Mouse (Mus musculus) liver, embryonic 13.5 days (tissue): ENCODE measurements around the gene Acoxl. TPM values are rescaled to one million over a fixed set of nuclear protein-coding genes. Genes with fewer than 3 reads are reported as not detected.

Experiments used
- ATAC-seq: fragments of 200-750 bp; cut with Nextera tagmentation; 2 replicates; pipeline ENCODE4 v1.8.0; 2017; ENCODE audit warnings: low read depth, mild to moderate bottlenecking, moderate number of reproducible peaks, moderate library complexity
- DNase-seq: peaks from one replicate; pipeline ENCODE4 v3.0.0; 2022
- H3K27ac ChIP-seq: fragments of 300-500 bp; sonication (generic); 2 replicates; pipeline ENCODE4 v1.5.1; 2015; ENCODE audit warnings: moderate library complexity, mild to moderate bottlenecking, inconsistent platforms
- H3K27me3 ChIP-seq: fragments of 300-500 bp; sonication (generic); 2 replicates; pipeline ENCODE4 v1.6.1; 2015; ENCODE audit warnings: mild to moderate bottlenecking, inconsistent platforms
- H3K36me3 ChIP-seq: fragments of 300-500 bp; sonication (generic); 2 replicates; pipeline ENCODE4 v1.6.1; 2015; ENCODE audit warnings: mild to moderate bottlenecking, inconsistent platforms
- H3K4me1 ChIP-seq: fragments of 300-500 bp; sonication (generic); replicated peaks from 2 replicates; pipeline ENCODE4 v1.6.1; 2015; ENCODE audit warnings: inconsistent platforms
- H3K4me2 ChIP-seq: fragments of 300-500 bp; sonication (generic); 2 replicates; pipeline ENCODE4 v1.6.1; 2015; ENCODE audit warnings: inconsistent platforms, mild to moderate bottlenecking, moderate library complexity
- H3K4me3 ChIP-seq: fragments of 300-500 bp; sonication (generic); replicated peaks from 2 replicates; pipeline ENCODE4 v1.5.1; 2015; ENCODE audit warnings: mild to moderate bottlenecking, inconsistent platforms
- H3K9ac ChIP-seq: fragments of 300-500 bp; sonication (generic); 2 replicates; pipeline ENCODE4 v1.6.1; 2015; ENCODE audit warnings: mild to moderate bottlenecking, inconsistent platforms
- H3K9me3 ChIP-seq: fragments of 300-500 bp; sonication (generic); replicated peaks from 2 replicates; pipeline ENCODE4 v1.6.1; 2016; ENCODE audit warnings: inconsistent platforms
- WGBS: fragments of 180-500 bp; shearing (Covaris S2); methylation state at CpG from one replicate; pipeline ENCODE4 v1.1.7; 2015; ENCODE audit not compliant: insufficient replicate concordance; 5-methylcytosine and 5-hydroxymethylcytosine counted together
- polyA plus RNA-seq: library from polyadenylated mRNA; unstranded; fragments of >200 nt; fragmentation: Nextera tagmentation; extraction: Ambion mirVana; gene quantifications from 2 replicates; pipeline ENCODE4 v1.2.1, GENCODE M21; 2015

The Acoxl gene
- polyA plus RNA-seq, 1 experiment from 2014 or later = not detected

DNA sequence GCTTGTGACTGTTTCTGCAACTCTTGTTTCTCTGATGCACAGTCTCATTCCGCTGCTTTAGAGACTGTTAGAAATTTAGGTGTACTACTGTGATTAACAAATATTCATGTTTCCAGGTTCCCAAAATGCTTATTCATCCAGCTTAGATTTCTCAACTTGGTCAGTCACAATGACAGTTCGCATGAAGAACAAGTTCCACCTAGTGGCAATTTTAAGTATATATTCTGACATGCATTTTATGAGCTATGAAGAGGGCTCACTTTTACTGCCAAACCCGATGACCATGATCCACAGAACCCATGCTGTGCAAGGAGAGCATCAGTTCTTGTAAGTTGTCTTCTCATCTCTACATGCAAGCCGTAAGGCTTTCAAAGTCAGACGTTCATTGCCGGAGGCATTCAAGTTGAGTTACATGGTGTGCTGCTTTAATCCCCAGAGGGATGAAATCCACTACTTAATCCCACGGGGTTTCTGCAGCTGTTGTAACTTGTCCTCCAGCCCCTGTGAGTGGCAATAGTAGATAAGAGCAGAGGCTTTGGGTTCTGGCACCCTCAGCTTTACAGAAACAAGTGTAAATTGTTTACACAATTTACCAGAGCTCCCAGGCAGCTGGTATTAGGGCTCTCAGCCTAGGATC, 6.8 kb downstream of the Acoxl start:
- Histone ChIP-seq H3K4me3 (no peak overlapping the region), H3K36me3 (no peaks in the 10 kb centered on the region), H3K27ac (no peak overlapping the region), H3K9me3 (no peaks in the 10 kb centered on the region), H3K4me1 (no peaks in the 10 kb centered on the region), H3K4me2 (no peak overlapping the region), H3K9ac (no peak overlapping the region), H3K27me3 (peaks cover 30% of the 10 kb centered on the region)
- WGBS = 39% methylated on average over 7 of the region's 7 CpGs
- no peak for ATAC-seq
- DNase-seq = no peak

DNA sequence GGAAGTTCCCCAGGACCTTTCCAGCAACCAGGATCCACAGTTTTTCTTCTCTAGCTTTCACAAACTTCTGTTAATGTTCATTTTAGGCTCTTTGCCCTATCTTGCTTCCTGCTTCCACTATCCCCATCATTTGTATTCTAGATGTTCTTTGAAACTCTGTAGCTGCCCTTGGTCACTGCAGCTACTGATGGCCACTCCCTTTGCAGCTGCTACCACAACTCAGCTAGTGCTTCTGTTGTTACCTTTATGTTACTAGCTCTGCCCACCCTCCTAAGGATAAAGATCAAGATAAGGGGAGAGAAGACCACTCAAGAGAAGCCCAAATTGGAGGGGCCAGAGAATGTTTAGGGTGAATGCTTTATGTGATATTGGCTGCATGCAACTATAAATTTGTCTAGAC, 7.3 kb downstream of the Acoxl start:
- Histone ChIP-seq H3K27me3 (peaks cover 25% of the 10 kb centered on the region), H3K36me3 (no peaks in the 10 kb centered on the region), H3K4me1 (no peaks in the 10 kb centered on the region), H3K9ac (no peak overlapping the region), H3K4me3 (no peak overlapping the region), H3K4me2 (no peak overlapping the region), H3K27ac (no peak overlapping the region), H3K9me3 (no peaks in the 10 kb centered on the region)
- ATAC-seq (no peak), DNase-seq (no peak)

DNA sequence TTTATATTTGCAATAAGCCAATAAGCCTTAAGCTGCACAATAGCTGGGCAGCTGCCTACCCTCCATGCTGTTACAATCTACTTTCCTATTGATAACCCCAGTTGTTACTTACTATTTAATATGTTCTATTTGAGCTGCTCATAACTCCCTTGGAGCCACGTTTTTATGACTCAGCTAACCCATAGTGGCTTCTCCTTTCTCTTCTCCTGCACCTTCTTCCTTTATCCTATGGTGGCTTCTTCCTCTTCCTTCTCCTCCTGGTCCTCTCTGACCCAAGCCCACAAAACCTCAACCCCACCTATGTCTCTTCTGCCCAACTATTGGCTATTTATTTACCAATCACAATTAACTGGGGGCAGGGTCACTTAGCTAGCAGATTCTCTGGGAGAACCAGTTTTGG, 7.9 kb downstream of the Acoxl start:
- no peaks in the 10 kb centered on the region for H3K9me3 ChIP-seq
- no peak overlapping the region for H3K4me3 ChIP-seq
- WGBS = 4% methylated on average over 1 of the region's 1 CpGs
- no peak for ATAC-seq
- no peak overlapping the region for H3K27ac ChIP-seq
- H3K27me3 ChIP-seq = peaks cover 19% of the 10 kb centered on the region
- no peak overlapping the region for H3K4me2 ChIP-seq
- no peak overlapping the region for H3K9ac ChIP-seq
- no peaks in the 10 kb centered on the region for H3K4me1 ChIP-seq
- no peaks in the 10 kb centered on the region for H3K36me3 ChIP-seq
- no peak for DNase-seq

DNA sequence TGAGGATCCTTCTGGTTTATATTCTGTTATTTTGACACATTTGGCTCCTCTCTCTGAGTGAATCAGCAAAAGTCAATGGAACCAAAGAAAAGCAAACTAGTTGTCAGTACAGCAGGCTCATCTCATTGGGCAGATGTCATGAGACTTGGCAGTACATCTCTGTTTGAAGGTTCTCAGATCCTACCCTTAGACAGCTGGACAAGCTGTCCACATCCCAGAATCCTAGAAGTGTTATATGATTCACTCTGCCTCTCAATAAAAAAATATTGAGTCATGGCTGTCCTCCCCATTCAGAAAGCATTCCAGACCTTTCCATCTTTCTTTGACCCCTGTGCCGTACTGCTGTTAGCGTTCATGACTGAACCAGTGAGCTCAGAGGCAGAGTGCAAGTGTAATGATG, 11.7 kb downstream of the Acoxl start:
- Histone ChIP-seq H3K4me2 (no peak overlapping the region), H3K4me1 (no peaks in the 10 kb centered on the region), H3K27ac (no peak overlapping the region), H3K36me3 (no peaks in the 10 kb centered on the region), H3K27me3 (0 out of 2 replicates have a peak, but pooled peaks cover 10% of the 10 kb centered on the region), H3K4me3 (no peak overlapping the region), H3K9me3 (no peaks in the 10 kb centered on the region), H3K9ac (no peak overlapping the region)
- ATAC-seq (no peak), DNase-seq (no peak)
- WGBS = 69% methylated on average over 2 of the region's 2 CpGs

DNA sequence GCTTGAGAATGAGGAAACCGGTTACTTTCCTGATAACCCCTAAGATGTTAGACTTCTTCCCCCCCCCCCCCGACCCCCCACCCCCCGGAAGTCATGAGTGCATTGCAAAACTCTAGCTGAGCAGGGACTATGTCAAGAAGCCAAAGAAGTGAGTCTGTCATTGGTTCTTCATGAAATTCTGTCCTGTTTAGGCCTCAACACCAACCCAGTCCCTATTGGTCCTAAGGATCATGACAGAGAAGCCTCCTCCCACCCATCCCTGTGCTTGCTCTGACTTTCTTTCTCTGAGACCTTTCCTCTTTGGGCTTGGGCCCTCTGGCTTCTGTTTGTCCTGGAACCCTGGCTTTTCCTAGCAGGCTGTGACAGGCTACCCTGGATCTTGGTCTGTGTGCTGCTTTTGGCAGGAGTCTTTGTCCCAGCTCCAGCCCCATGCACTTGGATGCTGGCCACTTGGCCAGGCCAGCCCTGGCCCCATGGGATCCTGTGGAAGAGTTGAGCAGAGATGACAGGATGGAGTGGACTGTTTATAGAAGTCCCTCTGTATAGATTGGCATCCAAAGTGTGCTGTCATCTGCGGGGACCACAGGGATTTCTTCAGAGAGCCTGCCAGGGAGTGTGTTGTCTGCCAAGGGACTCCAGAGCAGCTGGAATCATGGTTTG, 15.8 kb downstream of the Acoxl start:
- H3K9me3 ChIP-seq = no peaks in the 10 kb centered on the region
- H3K27me3 ChIP-seq = no peaks in the 10 kb centered on the region
- DNase-seq = no peak
- no peak overlapping the region for H3K9ac ChIP-seq
- no peak overlapping the region for H3K4me2 ChIP-seq
- H3K4me3 ChIP-seq = no peak overlapping the region
- H3K4me1 ChIP-seq = no peaks in the 10 kb centered on the region
- ATAC-seq = no peak
- no peak overlapping the region for H3K27ac ChIP-seq
- H3K36me3 ChIP-seq = no peaks in the 10 kb centered on the region
- WGBS = 39% methylated on average over 4 of the region's 4 CpGs

DNA sequence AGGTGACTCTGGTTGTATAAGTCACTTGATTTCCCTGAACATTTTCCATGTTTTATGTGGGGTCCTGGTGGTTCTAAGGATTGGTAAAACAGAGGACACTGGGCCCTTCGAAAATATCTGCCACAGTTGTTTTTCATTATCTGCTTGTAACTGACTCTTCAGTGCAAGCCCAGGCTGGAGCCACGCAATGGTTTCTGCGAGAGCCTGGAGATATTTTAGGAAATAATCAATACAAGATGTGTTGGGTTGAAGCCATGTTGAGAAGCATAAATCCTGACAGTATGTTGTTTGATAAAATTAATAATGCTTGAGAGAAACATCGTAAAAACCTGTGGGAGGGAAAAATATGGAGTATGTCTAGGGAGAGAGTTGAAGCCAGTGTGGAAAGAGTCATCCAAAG, 25.7 kb downstream of the Acoxl start:
- H3K9me3 ChIP-seq = no peaks in the 10 kb centered on the region
- no peak overlapping the region for H3K9ac ChIP-seq
- no peaks in the 10 kb centered on the region for H3K4me1 ChIP-seq
- no peaks in the 10 kb centered on the region for H3K36me3 ChIP-seq
- 54% methylated on average over 4 of the region's 4 CpGs for WGBS
- no peak overlapping the region for H3K4me3 ChIP-seq
- no peak overlapping the region for H3K27ac ChIP-seq
- no peak overlapping the region for H3K4me2 ChIP-seq
- H3K27me3 ChIP-seq = no peaks in the 10 kb centered on the region
- no peak for DNase-seq
- ATAC-seq = no peak

DNA sequence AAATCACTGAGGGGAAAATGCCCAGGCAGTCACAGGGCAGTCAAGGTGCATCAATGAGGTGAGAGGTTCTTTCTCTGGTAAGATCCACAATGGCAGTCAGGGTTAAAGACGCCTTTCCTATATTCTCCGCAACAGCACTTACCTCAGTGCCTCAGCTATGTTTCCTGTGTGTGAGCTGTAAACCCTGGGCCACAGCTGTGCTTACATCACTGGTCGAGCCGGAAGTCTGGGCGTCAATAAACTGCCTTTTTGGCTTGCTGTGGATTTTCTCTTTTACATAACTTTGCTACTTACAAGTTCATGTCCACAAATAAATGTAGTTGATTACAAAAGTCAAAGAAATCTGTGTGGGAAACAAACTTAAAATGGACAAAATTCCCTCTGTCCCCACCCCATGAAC, 42.4 kb downstream of the Acoxl start:
- no peaks in the 10 kb centered on the region for H3K4me1 ChIP-seq
- no peak overlapping the region for H3K9ac ChIP-seq
- no peaks in the 10 kb centered on the region for H3K27me3 ChIP-seq
- no peak overlapping the region for H3K4me2 ChIP-seq
- 60% methylated on average over 5 of the region's 5 CpGs for WGBS
- DNase-seq = no peak
- H3K4me3 ChIP-seq = no peak overlapping the region
- no peak overlapping the region for H3K27ac ChIP-seq
- ATAC-seq = no peak
- no peaks in the 10 kb centered on the region for H3K9me3 ChIP-seq
- H3K36me3 ChIP-seq = no peaks in the 10 kb centered on the region

DNA sequence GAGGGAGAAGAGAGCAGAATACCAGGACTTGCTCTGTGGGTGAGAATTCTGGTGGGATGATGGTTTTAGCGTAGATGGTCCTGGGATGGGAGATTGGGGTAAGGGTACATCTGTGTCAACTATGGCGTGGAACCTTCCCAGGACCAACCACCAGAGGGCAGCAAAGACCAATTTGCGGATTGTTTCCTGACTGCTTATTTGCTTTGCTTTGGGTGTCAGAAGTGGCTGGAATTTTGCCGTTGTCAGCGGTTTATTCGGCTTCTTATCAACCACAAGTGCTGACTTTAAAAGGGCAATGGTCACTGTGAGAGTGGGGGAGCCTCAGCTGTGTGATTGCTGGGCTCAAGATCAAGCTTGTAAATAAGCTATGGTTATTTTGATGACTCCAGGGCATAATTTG, 50.8 kb downstream of the Acoxl start:
- no peak overlapping the region for H3K4me3 ChIP-seq
- 3% methylated on average over 6 of the region's 6 CpGs for WGBS
- ATAC-seq = 0 out of 2 replicates have a peak, but pooled peaks have one; percentile 5

DNA sequence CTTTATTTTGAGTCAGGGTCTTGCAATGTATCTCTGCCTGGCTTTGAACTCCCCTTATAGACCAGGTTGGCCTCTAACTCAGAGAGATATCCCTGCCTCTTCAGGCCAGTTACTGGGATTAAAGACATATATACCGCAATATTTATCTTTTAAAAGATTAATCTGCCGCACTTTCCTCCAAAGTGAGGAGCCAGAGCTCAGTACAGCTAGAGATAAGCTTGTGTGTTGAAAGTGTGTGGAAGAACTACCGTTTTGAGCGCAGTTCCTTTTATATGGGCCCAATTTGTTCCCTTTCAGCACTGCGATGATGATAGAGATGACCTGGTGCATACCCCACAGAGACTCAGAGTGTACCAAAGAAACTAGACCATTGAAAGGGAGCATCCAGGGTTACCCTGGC, 51.3 kb downstream of the Acoxl start:
- WGBS = 52% methylated on average over 5 of the region's 5 CpGs
- no peaks in the 10 kb centered on the region for H3K36me3 ChIP-seq

More for the DNA sequence above, 50.8 kb downstream of the Acoxl start:
- peak; percentile 20 for DNase-seq
- Histone ChIP-seq H3K36me3 (no peaks in the 10 kb centered on the region), H3K9me3 (no peaks in the 10 kb centered on the region), H3K4me1 (0 out of 2 replicates have a peak, but pooled peaks cover 3% of the 10 kb centered on the region), H3K4me2 (no peak overlapping the region), H3K27ac (no peak overlapping the region), H3K9ac (no peak overlapping the region), H3K27me3 (peaks cover 13% of the 10 kb centered on the region)

DNA sequence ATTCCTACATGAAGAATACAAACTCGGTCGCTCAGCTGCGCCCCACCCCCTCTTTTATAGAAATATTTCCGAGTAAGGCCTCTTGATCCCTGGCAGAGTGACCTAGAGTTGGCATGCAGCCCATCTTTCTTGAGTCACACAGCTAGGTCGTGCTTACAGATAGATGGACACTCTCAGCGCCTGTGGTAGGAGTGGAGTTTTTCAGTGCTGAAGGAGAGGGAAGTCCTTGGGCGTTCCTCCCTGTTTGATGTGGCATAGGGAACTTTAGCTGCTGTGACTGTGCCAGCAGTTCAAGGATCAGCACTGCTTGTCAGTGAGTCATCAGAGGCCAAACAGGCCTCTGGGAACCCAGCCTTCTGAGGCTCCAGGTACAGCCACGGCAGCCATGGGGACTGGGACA, 51.9 kb downstream of the Acoxl start:
- H3K4me3 ChIP-seq = no peak overlapping the region
- DNase-seq (no peak), ATAC-seq (no peak)
- peaks cover 13% of the 10 kb centered on the region for H3K27me3 ChIP-seq
- no peaks in the 10 kb centered on the region for H3K36me3 ChIP-seq
- no peaks in the 10 kb centered on the region for H3K9me3 ChIP-seq
- H3K27ac ChIP-seq = no peak overlapping the region
- H3K9ac ChIP-seq = no peak overlapping the region
- 0 out of 2 replicates have a peak, but pooled peaks cover 3% of the 10 kb centered on the region for H3K4me1 ChIP-seq
- H3K4me2 ChIP-seq = no peak overlapping the region
- WGBS = 66% methylated on average over 8 of the region's 8 CpGs

More for the DNA sequence above, 51.3 kb downstream of the Acoxl start:
- ATAC-seq (no peak), DNase-seq (no peak)
- Histone ChIP-seq H3K27me3 (peaks cover 13% of the 10 kb centered on the region), H3K4me2 (no peak overlapping the region), H3K27ac (no peak overlapping the region), H3K9ac (no peak overlapping the region), H3K4me3 (no peak overlapping the region), H3K4me1 (0 out of 2 replicates have a peak, but pooled peaks cover 3% of the 10 kb centered on the region), H3K9me3 (no peaks in the 10 kb centered on the region)

DNA sequence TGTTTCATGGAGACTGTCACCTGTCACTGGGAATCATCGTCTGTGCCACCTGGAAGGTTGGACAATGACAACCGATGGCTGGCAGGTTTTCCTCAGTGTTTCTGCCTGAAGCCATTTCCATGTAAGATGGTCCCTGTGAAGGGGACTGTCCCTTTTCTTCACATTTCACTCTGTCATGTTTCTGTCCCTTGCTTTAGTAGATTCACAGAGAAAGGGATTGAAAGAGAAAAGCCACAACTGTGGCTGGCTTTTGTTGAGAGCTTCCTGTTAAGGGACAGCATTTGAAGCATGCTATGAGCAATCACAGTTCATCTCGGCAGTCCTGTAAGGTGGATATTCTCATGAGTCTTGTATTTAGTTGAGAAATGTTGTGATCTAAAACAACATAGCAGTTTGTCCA, 52.4 kb downstream of the Acoxl start:
- no peak overlapping the region for H3K27ac ChIP-seq

DNA sequence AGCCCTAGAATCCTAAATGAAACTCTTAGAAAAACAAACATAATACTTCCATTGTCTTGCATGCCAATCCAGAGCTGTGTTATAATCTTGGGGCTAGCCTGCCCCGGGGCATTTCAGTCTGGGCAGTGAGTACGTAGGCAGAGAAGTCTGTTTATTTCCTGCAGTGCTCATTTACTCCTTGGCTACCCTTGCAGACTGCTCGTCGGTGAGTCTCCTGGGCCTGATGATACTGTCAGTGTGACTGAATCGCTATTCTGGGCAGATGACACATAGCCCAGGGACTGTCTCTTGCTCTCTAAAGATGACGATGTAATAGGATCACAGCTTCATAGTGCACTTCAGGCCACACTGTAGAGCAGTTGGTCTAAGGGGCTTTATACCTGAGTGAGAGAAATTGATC, 56.2 kb downstream of the Acoxl start:
- H3K9ac ChIP-seq = no peak overlapping the region
- no peak overlapping the region for H3K4me2 ChIP-seq
- 46% methylated on average over 6 of the region's 6 CpGs for WGBS
- H3K4me1 ChIP-seq = no peaks in the 10 kb centered on the region
- H3K27ac ChIP-seq = no peak overlapping the region
- no peak for DNase-seq
- no peaks in the 10 kb centered on the region for H3K9me3 ChIP-seq
- H3K4me3 ChIP-seq = no peak overlapping the region
- ATAC-seq = no peak
- no peaks in the 10 kb centered on the region for H3K27me3 ChIP-seq
- no peaks in the 10 kb centered on the region for H3K36me3 ChIP-seq

More for the DNA sequence above, 52.4 kb downstream of the Acoxl start:
- Histone ChIP-seq H3K9ac (no peak overlapping the region), H3K4me2 (no peak overlapping the region), H3K4me3 (no peak overlapping the region), H3K4me1 (0 out of 2 replicates have a peak, but pooled peaks cover 3% of the 10 kb centered on the region), H3K9me3 (no peaks in the 10 kb centered on the region), H3K27me3 (peaks cover 13% of the 10 kb centered on the region), H3K36me3 (no peaks in the 10 kb centered on the region)
- WGBS = 67% methylated on average over 3 of the region's 3 CpGs
- no peak for DNase-seq
- no peak for ATAC-seq
